Mouse (Mus musculus) hindbrain, embryonic 13.5 days (tissue): ENCODE measurements around the gene Gm49661. TPM values are rescaled to one million over a fixed set of nuclear protein-coding genes. Genes with fewer than 3 reads are reported as not detected.
A peak's percentile ranks its signal among the peaks of the same experiment; 100 is the strongest.

Experiments
- ATAC-seq: fragments of 200-750 bp; cut with Nextera tagmentation; 2 replicates; pipeline ENCODE4 v1.8.0; 2017; ENCODE audit warnings: moderate TSS enrichment; ENCODE audit not compliant: low FRiP score
- H3K27ac ChIP-seq: fragments of 300-500 bp; sonication (generic); 2 replicates; pipeline ENCODE4 v1.5.1; 2015; ENCODE audit warnings: inconsistent platforms, mild to moderate bottlenecking, moderate library complexity
- H3K27me3 ChIP-seq: fragments of 300-500 bp; sonication (generic); 2 replicates; pipeline ENCODE4 v1.6.1; 2015; ENCODE audit warnings: mild to moderate bottlenecking, inconsistent platforms
- H3K36me3 ChIP-seq: fragments of 300-500 bp; sonication (generic); 2 replicates; pipeline ENCODE4 v1.6.1; 2015; ENCODE audit warnings: mild to moderate bottlenecking, inconsistent platforms
- H3K4me1 ChIP-seq: fragments of 300-500 bp; sonication (generic); replicated peaks from 2 replicates; pipeline ENCODE4 v1.6.1; 2015; ENCODE audit warnings: inconsistent platforms
- H3K4me2 ChIP-seq: fragments of 300-500 bp; sonication (generic); 2 replicates; pipeline ENCODE4 v1.6.1; 2015; ENCODE audit warnings: inconsistent platforms, mild to moderate bottlenecking, moderate library complexity
- H3K4me3 ChIP-seq: fragments of 300-500 bp; sonication (generic); 2 replicates; pipeline ENCODE4 v1.5.1; 2015; ENCODE audit warnings: mild to moderate bottlenecking, inconsistent platforms
- H3K9ac ChIP-seq: fragments of 300-500 bp; sonication (generic); 2 replicates; pipeline ENCODE4 v1.6.1; 2015; ENCODE audit warnings: mild to moderate bottlenecking, inconsistent platforms
- H3K9me3 ChIP-seq: fragments of 300-500 bp; sonication (generic); 2 replicates; pipeline ENCODE4 v1.6.1; 2016; ENCODE audit warnings: inconsistent platforms
- WGBS: fragments of 180-500 bp; shearing (Covaris S2); methylation state at CpG from one replicate; pipeline ENCODE4 v1.1.7; 2015; 5-methylcytosine and 5-hydroxymethylcytosine counted together
- polyA plus RNA-seq: library from polyadenylated mRNA; unstranded; fragments of >200 nt; fragmentation: Nextera tagmentation; extraction: Ambion mirVana; gene quantifications from 2 replicates; pipeline ENCODE4 v1.2.1, GENCODE M21; 2015

Gene Gm49661
- polyA plus RNA-seq, 1 experiment from 2014 or later, result not detected

DNA sequence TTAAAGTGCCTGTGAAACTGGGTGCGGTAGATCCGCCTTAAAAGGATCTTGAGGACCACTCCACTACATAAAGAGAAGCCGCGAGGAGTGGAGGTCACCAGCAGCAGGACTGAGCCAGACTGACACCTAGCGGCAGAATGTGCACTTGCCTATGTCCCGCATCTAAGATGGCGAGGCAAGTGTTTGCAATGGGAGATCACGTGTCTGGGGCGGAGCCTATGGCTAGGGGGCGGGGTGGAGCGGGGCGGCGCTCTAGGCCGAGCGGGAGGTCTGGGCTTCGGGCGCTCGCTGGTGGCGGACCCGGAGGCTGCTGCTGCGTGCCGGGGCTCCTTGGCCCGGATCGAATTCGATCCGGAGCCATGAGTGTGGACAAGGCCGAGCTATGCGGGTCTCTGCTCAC is 21.1 kb upstream of the Gm49661 start, which contains the start of gene Hook2:
Gene Hook2, plus strand, starts transcription at position 255 of the 400 bp plus-strand sequence.
- peak within 1 kb of the TSS; percentile 55 for H3K4me3 ChIP-seq
- H3K36me3 ChIP-seq, result no peaks in the 10 kb centered on the region; the same call in 1 of the 2 replicates
- WGBS, result 0% methylated on average over 28 of the region's 28 CpGs
- H3K27ac ChIP-seq, result peak within 1 kb of the TSS; percentile 85
- H3K9ac ChIP-seq, result peak within 1 kb of the TSS; percentile 78
- no peaks in the 10 kb centered on the region for H3K9me3 ChIP-seq
- peaks cover 30% of the 10 kb centered on the region for H3K4me1 ChIP-seq
- peak; percentile 89 for ATAC-seq
- H3K4me2 ChIP-seq, result peak within 1 kb of the TSS; percentile 86
- peaks cover 55% of the 10 kb centered on the region for H3K27me3 ChIP-seq

DNA sequence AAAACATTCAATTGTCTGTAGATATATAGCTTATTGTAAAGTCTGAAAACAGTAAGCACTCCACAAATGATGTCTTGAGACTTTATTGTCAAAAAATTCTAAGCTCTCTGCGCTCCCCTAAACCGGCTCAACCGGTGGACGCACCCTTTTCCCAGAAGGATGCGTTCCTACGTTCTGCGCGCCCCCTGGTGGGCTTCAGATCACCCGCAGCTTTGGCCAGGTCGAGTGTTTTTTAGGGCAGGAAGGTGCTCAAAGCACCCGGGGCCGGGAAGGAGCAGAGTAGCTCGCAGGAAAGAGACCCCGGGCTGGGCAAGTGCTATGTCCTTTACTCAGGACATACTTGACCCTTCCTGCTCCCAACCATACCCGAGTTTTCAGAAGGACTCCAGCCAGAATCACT is 20.6 kb upstream of the Gm49661 start:
- Histone ChIP-seq H3K9me3 (no peaks in the 10 kb centered on the region), H3K4me2 (peak overlapping the region; percentile 86), H3K27ac (peak overlapping the region; percentile 85), H3K36me3 (no peaks in the 10 kb centered on the region), H3K4me3 (peak overlapping the region; percentile 55), H3K27me3 (peaks cover 51% of the 10 kb centered on the region), H3K4me1 (peaks cover 36% of the 10 kb centered on the region), H3K9ac (peak overlapping the region; percentile 75)
- peak; percentile 60 for ATAC-seq
- under 1% methylated on average over 15 of the region's 15 CpGs for WGBS

DNA sequence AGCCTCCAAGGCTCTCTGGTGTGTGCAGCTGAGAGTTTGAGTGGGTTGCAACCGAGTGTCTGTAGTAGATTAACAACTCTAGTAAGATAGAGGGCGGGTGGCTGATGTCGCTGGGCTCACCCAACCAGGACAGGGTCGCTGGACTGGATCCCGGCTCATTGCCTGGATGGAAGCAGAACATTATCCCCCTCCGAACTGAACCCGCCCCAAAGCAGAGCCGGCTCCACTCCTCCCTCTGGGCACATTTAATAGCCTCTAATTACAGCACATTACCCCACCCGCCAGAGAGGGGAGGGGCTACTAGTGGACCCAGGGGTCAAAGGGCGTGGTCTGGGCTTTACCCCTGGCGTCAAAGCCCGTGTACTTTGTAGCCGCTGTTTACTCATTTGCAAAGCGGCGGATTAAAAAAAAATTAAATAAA is 20.1 kb upstream of the Gm49661 start:
- Histone ChIP-seq H3K4me1 (peaks cover 40% of the 10 kb centered on the region), H3K27ac (no peak overlapping the region), H3K9ac (peak overlapping the region; percentile 75; the same call in 1 of the 2 replicates), H3K27me3 (peaks cover 51% of the 10 kb centered on the region), H3K36me3 (no peaks in the 10 kb centered on the region), H3K4me3 (no peak overlapping the region), H3K9me3 (no peaks in the 10 kb centered on the region), H3K4me2 (peak overlapping the region; percentile 86)
- ATAC-seq, result no peak
- WGBS, result 16% methylated on average over 15 of the region's 15 CpGs

DNA sequence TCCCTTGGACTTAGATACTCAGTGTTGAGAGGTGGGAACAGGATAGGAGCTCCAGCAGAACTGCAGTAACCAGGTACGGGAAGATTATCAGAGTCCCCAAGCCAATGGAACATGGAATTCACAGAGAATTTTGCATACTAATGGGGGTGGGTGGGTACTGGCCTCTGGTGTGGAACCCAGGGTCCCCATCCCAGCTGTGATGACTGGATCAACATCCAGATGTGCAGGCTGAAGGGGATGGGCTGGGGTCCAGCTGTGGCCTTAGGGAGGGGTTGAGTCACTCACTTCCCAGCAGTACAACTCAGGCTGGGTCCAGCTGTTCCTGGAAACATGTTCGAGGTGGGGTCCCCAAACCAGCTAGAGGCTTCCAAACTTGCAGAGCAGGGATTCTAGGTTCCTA is 18.7 kb upstream of the Gm49661 start:
- Histone ChIP-seq H3K27me3 (peaks cover 50% of the 10 kb centered on the region), H3K4me2 (no peak overlapping the region), H3K36me3 (no peaks in the 10 kb centered on the region), H3K4me3 (no peak overlapping the region), H3K27ac (no peak overlapping the region), H3K4me1 (peaks cover 41% of the 10 kb centered on the region), H3K9ac (no peak overlapping the region), H3K9me3 (no peaks in the 10 kb centered on the region)
- ATAC-seq, result no peak
- WGBS, result 65% methylated on average over 2 of the region's 2 CpGs

DNA sequence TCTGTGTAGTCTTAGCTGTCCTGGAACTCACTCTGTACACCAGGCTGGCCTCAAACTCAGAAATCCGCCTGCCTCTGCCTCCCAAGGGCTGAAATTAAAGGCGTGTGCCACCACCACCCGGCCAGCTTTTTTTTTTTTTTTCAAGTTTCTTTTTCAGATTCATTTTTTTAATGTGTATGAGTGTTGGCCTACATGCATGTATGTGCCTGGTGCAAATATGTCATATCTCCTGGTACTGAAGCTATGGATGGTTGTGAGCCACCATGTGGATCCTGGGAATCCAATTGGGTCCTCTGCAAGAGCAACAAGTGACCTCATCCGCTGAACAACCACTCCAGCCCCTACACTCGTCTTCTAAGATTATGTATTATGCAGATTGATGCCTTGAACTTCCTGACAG is 18.2 kb upstream of the Gm49661 start:
- H3K4me3 ChIP-seq, result no peak overlapping the region
- no peak overlapping the region for H3K4me2 ChIP-seq
- no peak for ATAC-seq
- no peaks in the 10 kb centered on the region for H3K36me3 ChIP-seq
- H3K9ac ChIP-seq, result no peak overlapping the region
- no peaks in the 10 kb centered on the region for H3K9me3 ChIP-seq
- H3K27ac ChIP-seq, result no peak overlapping the region
- H3K27me3 ChIP-seq, result peaks cover 55% of the 10 kb centered on the region
- H3K4me1 ChIP-seq, result peaks cover 41% of the 10 kb centered on the region
- WGBS, result 85% methylated on average over 5 of the region's 5 CpGs

DNA sequence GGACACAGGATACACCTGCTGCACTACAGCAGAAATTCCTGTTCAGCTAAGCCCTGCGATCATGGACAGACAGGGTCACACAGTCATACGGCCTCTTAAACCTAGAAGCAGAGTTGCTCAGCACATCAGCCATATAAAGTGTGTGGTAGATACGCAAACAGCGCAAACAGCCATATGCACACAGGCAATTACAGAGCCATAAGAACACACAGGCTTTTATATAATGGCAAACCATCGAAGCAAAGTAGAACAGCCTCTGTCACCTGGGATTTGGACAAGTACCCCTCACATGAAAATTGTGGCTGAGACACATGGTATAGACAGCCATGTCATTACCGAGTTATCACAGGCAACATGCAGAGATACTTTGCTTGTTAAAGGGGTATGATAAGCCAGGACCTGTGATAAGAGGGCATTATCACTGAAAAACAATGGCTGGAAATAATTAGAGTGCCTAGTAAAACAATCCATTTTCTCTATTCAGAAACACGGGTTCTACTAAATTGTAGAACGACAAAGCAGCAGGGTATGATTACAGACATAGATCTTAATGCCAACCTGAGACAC is 17.2 kb upstream of the Gm49661 start:
- ATAC-seq, result no peak
- Histone ChIP-seq H3K27ac (peak overlapping the region; percentile 79), H3K36me3 (no peaks in the 10 kb centered on the region), H3K4me3 (peak overlapping the region; percentile 48), H3K9me3 (no peaks in the 10 kb centered on the region), H3K4me1 (peaks cover 46% of the 10 kb centered on the region), H3K4me2 (peak overlapping the region; percentile 100), H3K27me3 (peaks cover 64% of the 10 kb centered on the region), H3K9ac (peak overlapping the region; percentile 77; the same call in 1 of the 2 replicates)
- WGBS, result 38% methylated on average over 8 of the region's 8 CpGs

DNA sequence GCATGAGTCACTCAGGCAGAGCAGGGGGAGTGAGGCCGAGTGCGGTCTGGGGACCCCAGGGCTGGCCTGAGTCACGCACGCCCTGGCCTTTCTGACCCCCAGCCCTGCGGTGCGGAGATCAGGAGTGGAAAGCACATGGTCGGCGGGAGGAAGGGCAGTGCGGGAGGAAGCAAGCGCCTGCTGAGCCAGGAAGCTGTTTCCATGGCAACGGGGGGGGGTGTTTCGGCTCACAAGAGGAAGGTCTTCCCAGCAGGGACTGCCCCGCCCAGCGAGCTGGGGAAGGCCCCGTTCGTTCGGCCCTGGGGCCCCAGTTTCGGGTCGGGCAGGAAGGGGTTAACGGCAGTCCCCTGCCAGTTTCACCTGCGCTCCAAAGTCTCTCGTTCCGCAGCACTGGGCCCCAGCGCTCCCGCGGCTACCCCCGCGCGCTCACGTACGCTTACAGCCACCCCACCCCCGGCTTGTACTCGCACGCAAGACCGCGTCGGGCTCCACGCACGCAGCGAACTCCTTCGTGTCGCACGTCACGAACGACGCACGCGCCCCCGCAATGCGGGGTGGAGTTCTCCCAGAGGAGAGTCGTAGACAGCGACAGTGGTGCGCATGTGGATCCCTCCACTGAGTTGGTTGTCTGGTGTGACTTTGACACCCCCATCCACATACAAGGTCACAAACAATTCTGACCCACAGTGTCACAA is 16.6 kb upstream of the Gm49661 start:
- 1% methylated on average over 52 of the region's 53 CpGs for WGBS
- peak; percentile 34 for ATAC-seq
- peak overlapping the region; percentile 79 for H3K27ac ChIP-seq

DNA sequence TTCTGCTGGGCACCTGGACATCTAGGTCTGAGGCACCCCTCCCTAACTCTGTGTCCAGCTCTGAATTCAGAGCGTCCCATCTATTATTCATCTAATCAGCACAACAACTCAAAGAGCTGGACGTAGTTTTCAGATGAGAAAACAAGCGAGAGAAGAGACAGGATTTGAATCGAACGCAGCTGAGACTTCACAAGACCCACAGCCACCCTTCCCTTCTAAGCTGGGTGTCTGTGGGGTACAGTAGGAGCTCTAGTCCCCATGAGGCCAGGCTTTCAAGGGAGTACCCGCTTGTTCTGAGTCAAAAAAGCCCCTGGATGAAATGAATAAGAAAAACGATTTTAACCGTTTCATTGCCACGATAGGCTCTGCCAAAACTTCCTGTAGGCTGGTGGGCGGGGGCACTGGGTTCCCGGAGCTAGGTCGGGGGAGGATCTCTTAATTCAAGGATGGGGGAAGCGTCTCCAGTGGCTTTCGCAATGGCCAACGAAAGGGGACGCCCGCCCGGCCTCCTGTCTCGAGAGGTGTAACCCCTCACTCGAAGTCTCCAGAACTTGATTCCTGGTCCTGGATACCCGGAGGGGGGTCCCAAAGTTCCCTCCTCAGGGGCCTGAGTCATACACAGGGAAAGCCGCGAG is 15.9 kb upstream of the Gm49661 start:
- peaks cover 76% of the 10 kb centered on the region for H3K27me3 ChIP-seq
- no peak for ATAC-seq
- no peaks in the 10 kb centered on the region for H3K9me3 ChIP-seq
- peaks cover 51% of the 10 kb centered on the region for H3K4me1 ChIP-seq
- H3K4me3 ChIP-seq, result peak overlapping the region; percentile 48
- WGBS, result under 1% methylated on average over 23 of the region's 23 CpGs
- H3K9ac ChIP-seq, result peak overlapping the region; percentile 77
- H3K4me2 ChIP-seq, result peak overlapping the region; percentile 100
- peak overlapping the region; percentile 79 for H3K27ac ChIP-seq
- H3K36me3 ChIP-seq, result no peaks in the 10 kb centered on the region

More for the DNA sequence above, 16.6 kb upstream of the Gm49661 start:
- Histone ChIP-seq H3K4me3 (peak overlapping the region; percentile 48), H3K4me1 (peaks cover 46% of the 10 kb centered on the region), H3K27me3 (peaks cover 69% of the 10 kb centered on the region), H3K9ac (peak overlapping the region; percentile 77), H3K4me2 (peak overlapping the region; percentile 100), H3K9me3 (no peaks in the 10 kb centered on the region), H3K36me3 (no peaks in the 10 kb centered on the region)

DNA sequence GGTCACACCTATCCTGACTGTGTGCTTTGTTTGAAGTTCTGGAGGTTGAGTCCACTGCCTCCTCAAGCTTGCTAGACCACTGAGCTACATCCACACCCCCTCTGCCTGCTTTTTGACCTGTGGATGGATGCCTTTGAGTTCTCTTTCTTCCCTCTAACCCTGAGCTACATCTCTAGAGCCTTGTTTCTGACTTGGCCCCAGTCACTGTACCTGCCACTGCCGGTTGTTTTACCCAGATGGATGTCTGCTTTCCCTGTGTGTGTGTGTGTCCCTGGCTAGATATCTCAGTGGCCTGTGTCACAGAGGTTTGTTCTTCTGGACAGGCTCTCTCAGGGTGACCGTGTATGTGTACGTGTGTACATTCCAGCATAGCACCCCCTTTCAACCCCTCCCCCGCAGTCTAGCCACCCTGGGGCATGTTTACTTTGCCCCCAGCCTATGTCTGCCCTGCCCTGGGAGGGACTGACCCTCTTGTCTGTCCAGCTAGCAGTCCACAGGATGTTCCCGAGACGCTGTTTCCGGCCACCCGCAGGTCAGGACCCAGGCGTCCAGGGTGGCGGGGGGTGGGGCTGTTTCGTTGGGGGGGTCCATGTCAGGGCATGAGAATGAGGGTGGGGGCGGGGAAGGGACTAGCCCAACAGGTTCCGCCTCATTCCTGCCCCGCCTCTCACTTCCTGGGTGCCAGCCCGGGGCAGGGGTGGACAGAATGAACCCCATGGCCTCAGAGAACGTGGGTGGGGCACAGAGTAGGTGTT is 15.2 kb upstream of the Gm49661 start:
- H3K4me3 ChIP-seq, result no peak overlapping the region
- 12% methylated on average over 16 of the region's 16 CpGs for WGBS

DNA sequence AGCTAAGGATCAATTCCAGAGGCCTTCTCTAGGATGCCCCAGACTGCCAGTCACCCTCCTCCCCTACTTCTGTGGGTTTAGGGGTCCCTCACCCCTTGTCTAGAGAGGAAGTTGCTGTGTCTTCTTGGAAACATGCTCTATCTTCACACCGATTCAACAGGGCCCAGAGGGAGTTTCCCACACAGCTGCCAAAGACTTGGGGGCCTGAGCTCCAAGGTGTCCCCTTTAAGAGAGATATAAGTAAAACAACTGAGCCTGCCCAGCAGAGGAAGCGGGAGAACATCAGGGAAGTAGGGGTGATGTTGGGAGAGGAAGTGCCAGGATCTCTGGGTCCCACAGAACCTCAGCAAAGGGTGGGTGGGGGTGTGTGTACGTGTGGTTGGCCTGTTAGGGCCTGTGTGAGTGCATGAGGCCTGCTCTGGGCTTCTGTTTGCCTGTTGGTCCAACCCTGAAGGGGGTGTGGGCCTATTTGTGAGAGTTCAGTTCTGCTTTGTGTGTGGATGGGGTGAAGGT is 13.3 kb upstream of the Gm49661 start:
- H3K4me2 ChIP-seq, result no peak overlapping the region
- peaks cover 67% of the 10 kb centered on the region for H3K27me3 ChIP-seq
- no peak overlapping the region for H3K9ac ChIP-seq
- peaks cover 68% of the 10 kb centered on the region for H3K4me1 ChIP-seq
- no peaks in the 10 kb centered on the region for H3K36me3 ChIP-seq
- no peak overlapping the region for H3K4me3 ChIP-seq
- H3K27ac ChIP-seq, result no peak overlapping the region
- no peaks in the 10 kb centered on the region for H3K9me3 ChIP-seq
- 67% methylated on average over 3 of the region's 3 CpGs for WGBS
- no peak for ATAC-seq

More for the DNA sequence above, 15.2 kb upstream of the Gm49661 start:
- peaks cover 53% of the 10 kb centered on the region for H3K4me1 ChIP-seq
- H3K36me3 ChIP-seq, result no peaks in the 10 kb centered on the region
- no peak for ATAC-seq
- peak overlapping the region; percentile 100 for H3K4me2 ChIP-seq
- H3K27me3 ChIP-seq, result peaks cover 77% of the 10 kb centered on the region
- H3K9me3 ChIP-seq, result no peaks in the 10 kb centered on the region
- peak overlapping the region; percentile 77 for H3K9ac ChIP-seq
- peak overlapping the region; percentile 62 for H3K27ac ChIP-seq

DNA sequence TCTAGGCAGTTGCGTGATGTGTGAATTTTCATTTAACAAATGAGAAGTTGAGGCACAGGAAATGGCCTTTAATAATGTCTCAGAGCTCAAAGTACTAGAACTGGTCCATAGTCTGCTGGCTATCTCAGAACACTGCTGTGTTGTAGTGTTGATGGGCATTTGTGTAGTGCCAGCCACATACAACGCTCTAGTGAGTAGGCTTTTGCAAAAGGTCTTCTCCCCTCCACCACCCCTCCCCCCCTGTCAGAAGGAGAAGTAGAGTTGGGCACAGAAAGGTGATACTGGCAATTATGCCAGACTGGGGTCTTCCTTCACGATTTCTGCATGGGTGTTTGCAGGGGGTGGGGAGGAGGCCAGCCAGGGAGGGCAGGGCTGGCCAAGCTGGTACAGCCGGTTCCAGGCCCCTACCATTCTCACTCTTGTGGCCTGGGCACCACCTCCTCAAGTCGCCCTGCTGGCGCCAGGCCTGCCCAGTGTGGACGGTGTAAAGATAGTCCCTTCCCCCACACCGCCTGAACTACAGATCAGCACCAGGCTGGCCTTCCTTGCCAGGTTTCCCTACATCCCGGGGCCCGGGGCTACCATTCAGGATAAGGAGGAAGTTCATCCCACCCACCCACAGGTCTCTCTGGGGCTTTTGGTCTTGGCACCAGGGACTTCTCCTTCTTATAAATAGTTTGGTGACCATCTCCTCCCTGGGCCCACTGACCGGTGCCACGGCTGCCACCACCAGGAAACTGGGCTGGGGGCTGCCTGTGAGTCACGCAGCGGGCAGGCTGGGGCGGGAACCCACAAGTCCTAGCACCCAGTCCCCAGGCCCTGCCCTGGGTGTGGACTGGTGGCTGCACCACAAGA is 12.6 kb upstream of the Gm49661 start:
- Histone ChIP-seq H3K4me1 (peaks cover 74% of the 10 kb centered on the region), H3K27me3 (peaks cover 67% of the 10 kb centered on the region), H3K9ac (no peak overlapping the region), H3K4me3 (no peak overlapping the region), H3K9me3 (no peaks in the 10 kb centered on the region), H3K27ac (no peak overlapping the region; the same call in 1 of the 2 replicates), H3K4me2 (no peak overlapping the region), H3K36me3 (no peaks in the 10 kb centered on the region)
- ATAC-seq, result no peak
- WGBS, result 87% methylated on average over 15 of the region's 15 CpGs
